Mouse (Mus musculus) brain, embryonic 14.5 days (tissue): ENCODE measurements at regions not wholly inside any gene's neighbourhood (a gene's known extent, or its start where the extent isn't known, plus 50 kb on each side); places are given as distances from the start of the nearest gene placed in this dataset.

ENCODE experiments used
- CTCF ChIP-seq: fragments of 200-500 bp; IDR thresholded peaks from 2 replicates; pipeline ENCODE4 v1.5.1; 2012; ENCODE audit warnings: inconsistent platforms, mild to moderate bottlenecking, moderate library complexity, borderline replicate concordance; ENCODE audit not compliant: insufficient read depth, insufficient read length; ENCODE audit errors: extremely low read depth
- POLR2A ChIP-seq: fragments of 200-500 bp; IDR thresholded peaks from 2 replicates; pipeline ENCODE4 v1.6.1; 2012; ENCODE audit warnings: mild to moderate bottlenecking, inconsistent platforms, borderline replicate concordance; ENCODE audit not compliant: poor library complexity, insufficient read depth, insufficient read length, severe bottlenecking; ENCODE audit errors: extremely low read depth

GRCm38 (mm10) chr15:5561783-5562182 is 317.8 kb upstream of the Ptger4 start:
- TF ChIP-seq CTCF = no peak
- TF ChIP-seq POLR2A = no peak
